Mouse (Mus musculus) megakaryocyte, embryonic 14.5 days (primary cell): ENCODE results near the gene Cacna1d.

ENCODE experiments used
- FLI1 ChIP-seq: IDR thresholded peaks from 2 replicates; pipeline ENCODE4 v1.6.1; 2012; ENCODE audit warnings: low read length, inconsistent platforms, mixed read lengths
- GATA1 ChIP-seq: IDR thresholded peaks from 3 replicates; pipeline ENCODE4 v1.6.1; 2012; ENCODE audit warnings: mixed read lengths, low read length, inconsistent platforms, borderline replicate concordance

DNA sequence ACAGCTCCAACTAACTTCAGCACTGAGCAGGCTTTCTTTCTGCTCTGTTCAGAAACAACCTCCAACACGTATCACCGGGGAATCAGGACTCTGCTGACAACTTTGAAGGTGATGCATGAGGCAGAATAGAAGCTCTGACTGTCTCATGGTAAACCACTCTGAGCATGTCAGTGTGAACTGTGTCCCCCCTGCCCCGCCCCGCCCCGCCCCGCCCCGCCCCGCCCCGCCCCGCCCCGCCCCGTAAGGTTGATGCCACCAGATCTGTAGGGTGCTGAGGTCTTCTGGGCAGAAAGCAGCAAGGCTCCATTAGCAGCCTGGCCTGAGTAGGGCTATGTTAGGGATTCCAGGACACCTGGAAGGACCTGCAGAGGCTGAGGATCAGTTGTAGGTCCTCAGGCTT lies 424.5 kb downstream of the Cacna1d start:
- TF ChIP-seq GATA1 (no peak), FLI1 (no peak)
